In the genomic region with DNA sequence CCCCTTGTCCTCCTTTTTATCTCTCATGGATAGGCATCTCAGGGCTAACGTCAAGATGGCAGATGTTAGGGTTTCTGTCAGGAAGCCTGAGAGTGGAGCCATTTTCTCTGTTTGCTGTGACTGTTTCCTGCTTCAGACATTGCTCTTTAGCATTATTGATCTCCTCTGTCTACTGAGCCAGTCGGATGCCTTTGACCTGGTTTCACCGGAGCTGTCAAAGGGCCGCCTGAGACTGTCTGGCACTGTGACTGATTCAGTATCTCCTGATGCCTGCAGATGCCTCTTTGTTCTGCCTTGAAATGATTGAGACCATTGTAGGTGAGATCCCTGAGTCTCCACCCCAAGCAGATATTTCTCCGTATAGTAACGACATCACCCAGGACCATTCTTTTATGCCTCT, we compare ENCODE assay signal across 20 mouse cellular contexts.
DNase-seq lines count a peak whose midpoint lies in the region; ATAC-seq lines count a peak whose summit lies in the region.
"Had no signal": no experiment of that assay in that cellular context is flagged by ENCODE, and none has a peak within 500 bp of the region (broad histone marks: within the 10 kb centered on the region; RNA-seq: fewer than 3 reads in every experiment).

No protein-coding gene starts in this region.

- DNase-seq in hindbrain, embryonic 11.5 days (ENCODE audit: low spot score): no peak
- DNase-seq in midbrain, embryonic 11.5 days (ENCODE audit: low spot score, missing footprints): no peak
- no peak for DNase-seq in hindbrain, embryonic 14.5 days (ENCODE audit: low spot score)
- DNase-seq in T-cell, adult 2 months (ENCODE audit: low spot score): no peak
- DNase-seq: adrenal gland, adult 2 months; adrenal gland, postnatal 25 days; cerebellum, adult 18-20 months; cerebellum, adult 9-11 months; cerebellum, postnatal 36 days; gastrocnemius, adult 2 months; gastrocnemius, postnatal 25 days; heart, postnatal 4 days had no signal

- no peaks in the 10 kb centered on the region for H3K9me3 ChIP-seq in hindbrain, embryonic 11.5 days (ENCODE audit: control insufficient read depth, low read length)
- H3K9me3 ChIP-seq in hindbrain, embryonic 16.5 days (ENCODE audit: control insufficient read depth, low read length): no peaks in the 10 kb centered on the region
- no peaks in the 10 kb centered on the region for H3K9me3 ChIP-seq in midbrain, embryonic 11.5 days (ENCODE audit: control insufficient read depth, low read length)
- H3K9me3 ChIP-seq in midbrain, embryonic 16.5 days (replicated peaks; ENCODE audit: control insufficient read depth, low read length, poor library complexity, severe bottlenecking): no peaks in the 10 kb centered on the region
- H3K9me3 ChIP-seq in hindbrain, embryonic 12.5 days (replicated peaks): no peaks in the 10 kb centered on the region
- H3K9me3 ChIP-seq in hindbrain, embryonic 14.5 days (ENCODE audit: control insufficient read depth, low read length): no peaks in the 10 kb centered on the region
- no peaks in the 10 kb centered on the region for H3K9me3 ChIP-seq in forebrain, embryonic 12.5 days
- H3K9me3 ChIP-seq: embryonic facial prominence, embryonic 13.5 days; heart, embryonic 13.5 days had no signal

- no peak for ATAC-seq in hindbrain, embryonic 11.5 days (ENCODE audit: low FRiP score)
- ATAC-seq in hindbrain, embryonic 16.5 days: no peak
- ATAC-seq in midbrain, embryonic 11.5 days (ENCODE audit: low FRiP score): peak; percentile 63; the same call in 1 of the 2 replicates
- no peak for ATAC-seq in midbrain, embryonic 16.5 days
- ATAC-seq in hindbrain, embryonic 12.5 days (ENCODE audit: low FRiP score): no peak
- no peak for ATAC-seq in hindbrain, embryonic 14.5 days (ENCODE audit: low FRiP score)
- ATAC-seq in forebrain, embryonic 12.5 days (ENCODE audit: low FRiP score): no peak
- ATAC-seq: forebrain, embryonic 14.5 days; Patski had no signal

- H3K27ac ChIP-seq in hindbrain, embryonic 11.5 days (ENCODE audit: low read depth, low read length): 0 out of 2 replicates have a peak overlapping the region, but pooled peaks have one; percentile 47
- H3K27ac ChIP-seq in hindbrain, embryonic 16.5 days (ENCODE audit: low read depth, low read length): no peak overlapping the region
- H3K27ac ChIP-seq in midbrain, embryonic 11.5 days (ENCODE audit: low read depth, low read length): peak overlapping the region; percentile 35; the same call in 1 of the 2 replicates
- H3K27ac ChIP-seq in midbrain, embryonic 16.5 days (ENCODE audit: low read length): no peak overlapping the region
- H3K27ac ChIP-seq in hindbrain, embryonic 12.5 days: peak overlapping the region; percentile 52; the same call in 1 of the 2 replicates
- H3K27ac ChIP-seq in hindbrain, embryonic 14.5 days: peak overlapping the region; percentile 71
- H3K27ac ChIP-seq in forebrain, embryonic 12.5 days: no peak overlapping the region
- H3K27ac ChIP-seq: embryonic facial prominence, embryonic 13.5 days; gastrocnemius, adult 2 months; heart, embryonic 13.5 days had no signal

- H3K9ac ChIP-seq in hindbrain, embryonic 11.5 days (ENCODE audit: low read depth, low read length): no peak overlapping the region
- no peak overlapping the region for H3K9ac ChIP-seq in hindbrain, embryonic 16.5 days (ENCODE audit: low read depth, low read length)
- H3K9ac ChIP-seq in midbrain, embryonic 11.5 days (ENCODE audit: low read length): no peak overlapping the region
- H3K9ac ChIP-seq in midbrain, embryonic 16.5 days (ENCODE audit: low read depth, low read length): no peak overlapping the region
- no peak overlapping the region for H3K9ac ChIP-seq in hindbrain, embryonic 12.5 days
- H3K9ac ChIP-seq in hindbrain, embryonic 14.5 days: no peak overlapping the region
- H3K9ac ChIP-seq in forebrain, embryonic 12.5 days: no peak overlapping the region
- H3K9ac ChIP-seq: embryonic facial prominence, embryonic 13.5 days; heart, embryonic 13.5 days had no signal

- H3K4me2 ChIP-seq in hindbrain, embryonic 11.5 days (replicated peaks; ENCODE audit: low read depth, low read length): no peak overlapping the region
- no peak overlapping the region for H3K4me2 ChIP-seq in hindbrain, embryonic 16.5 days (ENCODE audit: low read length)
- no peak overlapping the region for H3K4me2 ChIP-seq in midbrain, embryonic 11.5 days
- no peak overlapping the region for H3K4me2 ChIP-seq in midbrain, embryonic 16.5 days (ENCODE audit: low read length)
- H3K4me2 ChIP-seq in hindbrain, embryonic 12.5 days (replicated peaks): no peak overlapping the region
- no peak overlapping the region for H3K4me2 ChIP-seq in hindbrain, embryonic 14.5 days (replicated peaks)
- no peak overlapping the region for H3K4me2 ChIP-seq in forebrain, embryonic 12.5 days
- H3K4me2 ChIP-seq: embryonic facial prominence, embryonic 13.5 days; heart, embryonic 13.5 days had no signal

- no peaks in the 10 kb centered on the region for H3K36me3 ChIP-seq in hindbrain, embryonic 11.5 days (ENCODE audit: control insufficient read depth, insufficient read depth, low read length)
- H3K36me3 ChIP-seq in hindbrain, embryonic 16.5 days (ENCODE audit: control insufficient read depth, insufficient read depth, low read length): peaks cover 2% of the 10 kb centered on the region; the same call in 1 of the 2 replicates
- peaks cover 6% of the 10 kb centered on the region for H3K36me3 ChIP-seq in midbrain, embryonic 11.5 days (ENCODE audit: control insufficient read depth, insufficient read depth, low read length)
- peaks cover 3% of the 10 kb centered on the region; the same call in 1 of the 2 replicates for H3K36me3 ChIP-seq in midbrain, embryonic 16.5 days (ENCODE audit: control insufficient read depth, insufficient read depth, low read length)
- H3K36me3 ChIP-seq in hindbrain, embryonic 12.5 days: peaks cover 39% of the 10 kb centered on the region
- peaks cover 50% of the 10 kb centered on the region for H3K36me3 ChIP-seq in hindbrain, embryonic 14.5 days (replicated peaks; ENCODE audit: control insufficient read depth, insufficient read depth)
- H3K36me3 ChIP-seq in forebrain, embryonic 12.5 days (replicated peaks): peaks cover 6% of the 10 kb centered on the region; the same call in 1 of the 2 replicates
- H3K36me3 ChIP-seq: embryonic facial prominence, embryonic 13.5 days had no signal

- H3K27me3 ChIP-seq in hindbrain, embryonic 11.5 days (ENCODE audit: control insufficient read depth, insufficient read depth, low read length): no peaks in the 10 kb centered on the region
- no peaks in the 10 kb centered on the region for H3K27me3 ChIP-seq in hindbrain, embryonic 16.5 days (replicated peaks; ENCODE audit: control insufficient read depth, insufficient read depth, low read length)
- no peaks in the 10 kb centered on the region; the same call in 1 of the 2 replicates for H3K27me3 ChIP-seq in midbrain, embryonic 11.5 days (ENCODE audit: control insufficient read depth, insufficient read depth, low read length)
- H3K27me3 ChIP-seq in midbrain, embryonic 16.5 days (ENCODE audit: control insufficient read depth, insufficient read depth, low read depth, low read length): no peaks in the 10 kb centered on the region
- no peaks in the 10 kb centered on the region for H3K27me3 ChIP-seq in hindbrain, embryonic 12.5 days
- no peaks in the 10 kb centered on the region for H3K27me3 ChIP-seq in hindbrain, embryonic 14.5 days (ENCODE audit: control insufficient read depth, insufficient read depth, low read length)
- H3K27me3 ChIP-seq in forebrain, embryonic 12.5 days: no peaks in the 10 kb centered on the region
- H3K27me3 ChIP-seq: embryonic facial prominence, embryonic 13.5 days; heart, embryonic 13.5 days; Patski had no signal

- WGBS in hindbrain, embryonic 11.5 days: 75% methylated on average over 6 of the region's 6 CpGs
- 76% methylated on average over 6 of the region's 6 CpGs for WGBS in hindbrain, embryonic 16.5 days
- WGBS in midbrain, embryonic 11.5 days: 79% methylated on average over 6 of the region's 6 CpGs
- WGBS in midbrain, embryonic 16.5 days: 70% methylated on average over 6 of the region's 6 CpGs
- 73% methylated on average over 6 of the region's 6 CpGs for WGBS in hindbrain, embryonic 12.5 days
- 66% methylated on average over 6 of the region's 6 CpGs for WGBS in hindbrain, embryonic 14.5 days
- 82% methylated on average over 6 of the region's 6 CpGs for WGBS in forebrain, embryonic 12.5 days

- H3K4me1 ChIP-seq in hindbrain, embryonic 11.5 days (replicated peaks; ENCODE audit: control insufficient read depth, insufficient read depth, low read length): no peaks in the 10 kb centered on the region
- H3K4me1 ChIP-seq in hindbrain, embryonic 16.5 days (ENCODE audit: control insufficient read depth, insufficient read depth, low read depth, low read length): no peaks in the 10 kb centered on the region
- peaks cover 8% of the 10 kb centered on the region for H3K4me1 ChIP-seq in midbrain, embryonic 11.5 days (ENCODE audit: control insufficient read depth, insufficient read depth, low read length)
- peaks cover 7% of the 10 kb centered on the region for H3K4me1 ChIP-seq in midbrain, embryonic 16.5 days (ENCODE audit: control insufficient read depth, insufficient read depth, low read length)
- no peaks in the 10 kb centered on the region for H3K4me1 ChIP-seq in hindbrain, embryonic 12.5 days
- 0 out of 2 replicates have a peak, but pooled peaks cover under 1% of the 10 kb centered on the region for H3K4me1 ChIP-seq in hindbrain, embryonic 14.5 days (replicated peaks; ENCODE audit: control insufficient read depth, insufficient read depth, low read length)
- H3K4me1 ChIP-seq in forebrain, embryonic 12.5 days: peaks cover 11% of the 10 kb centered on the region
- H3K4me1 ChIP-seq: heart, embryonic 13.5 days had no signal

- no peak overlapping the region for H3K4me3 ChIP-seq in hindbrain, embryonic 11.5 days (ENCODE audit: low read depth, low read length)
- H3K4me3 ChIP-seq in hindbrain, embryonic 16.5 days (ENCODE audit: low read length): no peak overlapping the region
- no peak overlapping the region for H3K4me3 ChIP-seq in midbrain, embryonic 11.5 days (ENCODE audit: low read depth, low read length)
- no peak overlapping the region for H3K4me3 ChIP-seq in midbrain, embryonic 16.5 days (ENCODE audit: low read depth, low read length)
- H3K4me3 ChIP-seq in hindbrain, embryonic 12.5 days: no peak overlapping the region
- H3K4me3 ChIP-seq in hindbrain, embryonic 14.5 days (replicated peaks; ENCODE audit: low read length): no peak overlapping the region
- H3K4me3 ChIP-seq in forebrain, embryonic 12.5 days (replicated peaks): no peak overlapping the region
- H3K4me3 ChIP-seq: embryonic facial prominence, embryonic 13.5 days; gastrocnemius, adult 2 months; heart, embryonic 13.5 days had no signal

Comparison
In these comparisons a context has a peak if more than half of its experiments do, and no peak if none do; other contexts are left out.
1. H3K27ac ChIP-seq: peak in hindbrain, embryonic 11.5 days (single experiment), midbrain, embryonic 11.5 days (single experiment), hindbrain, embryonic 12.5 days (single experiment) and hindbrain, embryonic 14.5 days (single experiment); none in hindbrain, embryonic 16.5 days (single experiment), midbrain, embryonic 16.5 days (single experiment) and forebrain, embryonic 12.5 days (single experiment).